Mouse (Mus musculus): Measurements from ENCODE around the gene Gm12258. TPM values are rescaled to one million over a fixed set of nuclear protein-coding genes. Genes with fewer than 3 reads are reported as not detected.

Gm12258 gene
- polyA plus RNA-seq, 1 experiment from 2014 or later, result 18.5 TPM

GRCm38 (mm10) chr11:58847636-58848035, 678 bp downstream of the Gm12258 start:
- 47% methylated on average over 9 of the region's 9 CpGs for WGBS

GRCm38 (mm10) chr11:58849731-58850130, 2.8 kb downstream of the Gm12258 start:
- Histone ChIP-seq H3K27ac (no peak overlapping the region), H3K4me3 (replicated peaks) (no peak overlapping the region), H3K9ac (replicated peaks) (no peak overlapping the region), H3K27me3 (no peaks in the 10 kb centered on the region), H3K36me3 (peaks cover 48% of the 10 kb centered on the region), H3K9me3 (no peaks in the 10 kb centered on the region), H3K4me1 (replicated peaks) (peaks cover 16% of the 10 kb centered on the region), H3K4me2 (replicated peaks) (no peak overlapping the region)
- no peak for ATAC-seq
- 73% methylated on average over 2 of the region's 2 CpGs for WGBS

More at GRCm38 (mm10) chr11:58847636-58848035, 678 bp downstream of the Gm12258 start:
- no peaks in the 10 kb centered on the region for H3K9me3 ChIP-seq
- peak; percentile 12; the same call in 1 of the 2 replicates for ATAC-seq
- peak overlapping the region; percentile 84 for H3K4me2 ChIP-seq (replicated peaks)
- H3K4me3 ChIP-seq (replicated peaks), result peak overlapping the region; percentile 90
- H3K9ac ChIP-seq (replicated peaks), result peak overlapping the region; percentile 93
- H3K27me3 ChIP-seq, result no peaks in the 10 kb centered on the region
- peak overlapping the region; percentile 76; the same call in 1 of the 2 replicates for H3K27ac ChIP-seq
- H3K36me3 ChIP-seq, result peaks cover 39% of the 10 kb centered on the region
- H3K4me1 ChIP-seq (replicated peaks), result peaks cover 16% of the 10 kb centered on the region

- Histone ChIP-seq H3K4me2 (replicated peaks) (no peak overlapping the region), H3K4me3 (replicated peaks) (no peak overlapping the region), H3K9me3 (peaks cover 16% of the 10 kb centered on the region), H3K9ac (replicated peaks) (no peak overlapping the region), H3K27me3 (no peaks in the 10 kb centered on the region), H3K4me1 (replicated peaks) (no peaks in the 10 kb centered on the region), H3K36me3 (peaks cover 60% of the 10 kb centered on the region), H3K27ac (no peak overlapping the region)
- 96% methylated on average over 8 of the region's 8 CpGs for WGBS
- ATAC-seq, result no peak
Observed at GRCm38 (mm10) chr11:58860744-58861143, 13.8 kb downstream of the Gm12258 start.

GRCm38 (mm10) chr11:58867039-58867953, 20.3 kb downstream of the Gm12258 start, which contains the start of gene 2810021J22Rik:
Gene 2810021J22Rik (plus strand): TSS chr11:58867216.
- Histone ChIP-seq H3K4me2 (replicated peaks) (peak within 1 kb of the TSS; percentile 85), H3K27ac (peak within 1 kb of the TSS; percentile 87), H3K4me3 (replicated peaks) (peak within 1 kb of the TSS; percentile 80), H3K27me3 (no peaks in the 10 kb centered on the region), H3K4me1 (replicated peaks) (peaks cover 14% of the 10 kb centered on the region), H3K9ac (replicated peaks) (peak within 1 kb of the TSS; percentile 90), H3K36me3 (peaks cover 24% of the 10 kb centered on the region), H3K9me3 (no peaks in the 10 kb centered on the region)
- 4% methylated on average over 37 of the region's 37 CpGs for WGBS
- ATAC-seq, result peak; percentile 95

DNA sequence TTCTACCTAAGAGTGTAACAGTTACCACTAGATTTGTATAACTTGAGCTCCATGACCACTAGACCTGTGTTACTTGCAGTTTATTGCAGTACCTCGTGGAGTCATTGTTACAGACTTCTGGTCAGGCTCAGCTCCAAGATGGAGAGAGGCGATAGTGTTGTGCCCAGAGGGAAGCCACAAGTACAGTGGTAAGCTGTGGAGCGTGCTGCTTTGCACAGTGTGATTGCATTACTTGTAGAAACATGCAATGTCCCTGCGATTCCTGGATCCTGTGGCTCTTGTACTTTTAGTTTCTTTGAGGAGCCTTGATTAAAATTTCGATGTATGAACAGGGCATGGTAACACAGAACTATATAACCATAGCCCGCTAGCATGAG, 21.0 kb downstream of the Gm12258 start:
- no peaks in the 10 kb centered on the region for H3K27me3 ChIP-seq
- peaks cover 14% of the 10 kb centered on the region for H3K4me1 ChIP-seq (replicated peaks)
- ATAC-seq, result no peak
- 85% methylated on average over 6 of the region's 6 CpGs for WGBS
- H3K4me2 ChIP-seq (replicated peaks), result peak overlapping the region; percentile 85
- peak overlapping the region; percentile 80 for H3K4me3 ChIP-seq (replicated peaks)
- peak overlapping the region; percentile 90 for H3K9ac ChIP-seq (replicated peaks)
- H3K36me3 ChIP-seq, result peaks cover 24% of the 10 kb centered on the region
- 0 out of 2 replicates have a peak overlapping the region, but pooled peaks have one; percentile 87 for H3K27ac ChIP-seq
- no peaks in the 10 kb centered on the region for H3K9me3 ChIP-seq

GRCm38 (mm10) chr11:58870961-58871360, 24.0 kb downstream of the Gm12258 start:
- ATAC-seq, result no peak
- Histone ChIP-seq H3K27ac (no peak overlapping the region), H3K36me3 (peaks cover 27% of the 10 kb centered on the region), H3K9ac (replicated peaks) (no peak overlapping the region), H3K4me1 (replicated peaks) (peaks cover 14% of the 10 kb centered on the region), H3K9me3 (no peaks in the 10 kb centered on the region), H3K4me3 (replicated peaks) (no peak overlapping the region), H3K4me2 (replicated peaks) (no peak overlapping the region), H3K27me3 (no peaks in the 10 kb centered on the region)
- 92% methylated on average over 4 of the region's 4 CpGs for WGBS

GRCm38 (mm10) chr11:58883756-58884155, 36.8 kb downstream of the Gm12258 start:
- Histone ChIP-seq H3K27me3 (no peaks in the 10 kb centered on the region), H3K9ac (replicated peaks) (no peak overlapping the region)
- WGBS, result 86% methylated on average over 8 of the region's 8 CpGs

GRCm38 (mm10) chr11:58890511-58890910, 43.6 kb downstream of the Gm12258 start:
- ATAC-seq, result no peak
- no peaks in the 10 kb centered on the region for H3K9me3 ChIP-seq
- H3K36me3 ChIP-seq, result peaks cover 51% of the 10 kb centered on the region
- no peaks in the 10 kb centered on the region for H3K4me1 ChIP-seq (replicated peaks)
- no peak overlapping the region for H3K4me2 ChIP-seq (replicated peaks)
- no peak overlapping the region for H3K9ac ChIP-seq (replicated peaks)
- WGBS, result 96% methylated on average over 10 of the region's 10 CpGs
- H3K4me3 ChIP-seq (replicated peaks), result no peak overlapping the region
- no peak overlapping the region for H3K27ac ChIP-seq
- no peaks in the 10 kb centered on the region for H3K27me3 ChIP-seq

More at GRCm38 (mm10) chr11:58883756-58884155, 36.8 kb downstream of the Gm12258 start:
- Histone ChIP-seq H3K27ac (no peak overlapping the region), H3K4me3 (replicated peaks) (no peak overlapping the region), H3K4me2 (replicated peaks) (no peak overlapping the region), H3K36me3 (peaks cover 43% of the 10 kb centered on the region), H3K4me1 (replicated peaks) (no peaks in the 10 kb centered on the region), H3K9me3 (no peaks in the 10 kb centered on the region)
- ATAC-seq, result no peak

DNA sequence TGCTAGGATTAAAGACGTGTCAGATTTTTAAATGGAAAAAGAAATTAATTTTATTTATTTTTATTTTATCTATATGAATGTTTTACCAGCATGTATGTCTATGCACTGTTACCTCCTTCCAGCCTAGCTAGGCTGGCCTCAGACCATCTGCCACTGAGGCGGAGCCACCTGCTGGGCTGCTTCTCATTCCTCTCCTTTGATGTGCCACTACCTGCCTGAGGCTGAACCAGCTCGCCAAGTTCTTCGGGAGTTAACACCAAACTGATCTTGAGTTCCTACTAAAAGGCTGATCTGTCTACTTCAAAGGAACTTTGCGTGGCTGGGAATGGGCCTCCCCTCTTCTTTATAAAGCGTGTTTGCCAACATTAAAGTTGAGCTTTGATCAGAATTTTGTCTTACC, 47.5 kb downstream of the Gm12258 start:
- Histone ChIP-seq H3K27me3 (no peaks in the 10 kb centered on the region), H3K36me3 (peaks cover 76% of the 10 kb centered on the region), H3K4me1 (replicated peaks) (peaks cover 8% of the 10 kb centered on the region), H3K9ac (replicated peaks) (no peak overlapping the region), H3K4me2 (replicated peaks) (no peak overlapping the region), H3K27ac (no peak overlapping the region), H3K4me3 (replicated peaks) (no peak overlapping the region), H3K9me3 (no peaks in the 10 kb centered on the region)
- no peak for ATAC-seq
- 75% methylated on average over 6 of the region's 6 CpGs for WGBS

GRCm38 (mm10) chr11:58897485-58897884, 50.5 kb downstream of the Gm12258 start:
- 91% methylated on average over 6 of the region's 6 CpGs for WGBS
- Histone ChIP-seq H3K4me3 (replicated peaks) (no peak overlapping the region), H3K4me1 (replicated peaks) (peaks cover 18% of the 10 kb centered on the region), H3K9ac (replicated peaks) (no peak overlapping the region), H3K27me3 (no peaks in the 10 kb centered on the region), H3K4me2 (replicated peaks) (no peak overlapping the region), H3K27ac (no peak overlapping the region), H3K36me3 (peaks cover 67% of the 10 kb centered on the region), H3K9me3 (no peaks in the 10 kb centered on the region)
- no peak for ATAC-seq

DNA sequence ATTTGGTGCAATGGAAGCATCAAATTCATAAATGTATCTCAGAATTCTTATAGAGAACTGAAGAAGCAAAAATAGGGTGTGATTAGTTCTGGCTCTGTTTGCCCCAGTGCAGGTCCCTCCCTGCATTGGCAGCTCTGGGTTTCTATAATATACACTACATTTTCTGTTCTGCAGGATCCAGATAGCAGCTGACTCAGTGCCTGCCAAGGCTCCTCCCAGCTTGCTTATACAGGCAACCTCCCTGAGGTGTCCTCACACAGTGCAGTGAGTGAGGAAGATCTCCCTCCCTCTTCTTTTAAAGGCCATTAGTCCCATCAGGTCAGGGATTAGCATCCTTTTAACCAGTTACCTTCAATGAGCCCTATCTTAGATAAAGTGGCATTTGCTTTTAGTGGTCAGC, 54.1 kb downstream of the Gm12258 start:
- H3K9me3 ChIP-seq, result no peaks in the 10 kb centered on the region
- ATAC-seq, result no peak
- H3K36me3 ChIP-seq, result peaks cover 42% of the 10 kb centered on the region
- no peaks in the 10 kb centered on the region for H3K27me3 ChIP-seq
- H3K4me3 ChIP-seq (replicated peaks), result no peak overlapping the region
- no peak overlapping the region for H3K4me2 ChIP-seq (replicated peaks)
- H3K9ac ChIP-seq (replicated peaks), result no peak overlapping the region
- H3K4me1 ChIP-seq (replicated peaks), result peaks cover 28% of the 10 kb centered on the region
- no peak overlapping the region for H3K27ac ChIP-seq

Data from midbrain, embryonic 13.5 days (tissue).